Mouse (Mus musculus): ENCODE measurements at regions not wholly inside any gene's neighbourhood (a gene's known extent, or its start where the extent isn't known, plus 50 kb on each side); places are given as distances from the start of the nearest gene placed in this dataset.
A peak's percentile ranks its signal among the peaks of the same experiment; 100 is the strongest.

DNA sequence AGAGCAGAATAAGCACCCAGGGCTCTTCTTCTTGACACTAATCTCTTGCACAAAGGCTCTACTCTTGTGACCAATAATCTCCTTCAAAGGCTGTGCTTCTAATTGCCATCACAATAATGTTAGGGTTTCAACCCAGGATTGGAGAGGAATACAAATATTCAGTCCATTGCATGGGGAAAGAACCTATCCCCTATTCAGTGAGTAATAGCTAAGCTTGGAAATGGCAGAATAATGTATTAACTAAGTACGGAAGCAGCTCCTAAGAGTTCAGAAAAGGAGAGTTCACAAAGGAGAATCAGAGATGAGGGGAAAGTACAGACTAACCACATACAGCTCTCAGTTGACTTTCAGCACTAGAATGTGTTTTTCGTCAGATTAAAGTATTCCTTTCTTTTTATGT lies 544.3 kb downstream of the Nfib start:
- DNase-seq: no peak

DNA sequence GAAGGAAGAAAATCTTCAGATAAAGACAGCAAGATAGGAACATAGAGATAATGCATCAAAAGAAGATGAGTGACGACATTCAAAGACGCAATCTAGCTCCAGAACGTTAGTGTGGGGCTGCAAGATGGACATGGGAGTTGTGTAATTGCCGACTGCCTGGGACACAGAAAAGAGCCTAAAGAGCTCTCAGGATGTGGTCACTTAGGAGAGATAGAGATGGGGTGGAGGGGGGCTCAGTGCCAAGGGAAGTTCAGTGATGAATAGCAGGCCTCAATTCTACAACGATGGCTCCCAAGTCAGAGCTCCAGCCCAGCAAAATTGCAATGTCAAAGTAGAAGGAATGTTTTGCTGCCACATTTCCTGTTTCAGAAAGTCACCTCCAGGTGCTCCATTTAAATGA lies 545.3 kb downstream of the Nfib start:
- DNase-seq: no peak

DNA sequence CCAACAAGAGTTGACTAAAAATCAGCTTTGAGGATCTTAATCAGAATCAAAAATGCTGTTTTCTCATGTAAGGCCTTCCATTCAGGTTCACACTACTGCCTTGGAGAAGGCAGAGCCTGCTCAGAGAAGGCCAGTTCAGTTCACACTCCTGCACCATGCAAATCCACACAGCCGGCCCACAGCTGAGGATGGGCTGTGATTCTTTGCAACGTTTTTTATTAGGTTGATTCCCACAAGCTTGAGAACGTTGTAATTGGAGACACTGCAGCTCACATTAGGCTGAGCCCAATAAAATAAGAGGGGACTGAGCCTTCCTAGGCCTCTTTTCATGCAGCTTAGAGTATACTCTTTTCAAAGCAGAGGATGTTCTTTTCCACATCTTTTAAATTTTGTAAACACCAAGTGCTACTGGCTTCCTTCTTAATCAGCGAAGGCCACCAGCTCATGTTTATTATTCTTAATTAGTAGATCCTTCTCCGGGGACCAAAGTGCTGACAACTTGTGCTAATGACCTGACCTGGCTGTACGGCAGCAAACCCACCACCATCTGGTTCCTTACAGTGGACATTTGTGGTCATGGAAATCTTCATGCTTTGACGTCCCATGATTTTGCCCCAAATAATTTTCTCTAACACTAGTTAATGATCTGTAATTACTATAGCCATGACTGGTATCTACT lies 549.8 kb downstream of the Nfib start:
- DNase-seq: no peak

DNA sequence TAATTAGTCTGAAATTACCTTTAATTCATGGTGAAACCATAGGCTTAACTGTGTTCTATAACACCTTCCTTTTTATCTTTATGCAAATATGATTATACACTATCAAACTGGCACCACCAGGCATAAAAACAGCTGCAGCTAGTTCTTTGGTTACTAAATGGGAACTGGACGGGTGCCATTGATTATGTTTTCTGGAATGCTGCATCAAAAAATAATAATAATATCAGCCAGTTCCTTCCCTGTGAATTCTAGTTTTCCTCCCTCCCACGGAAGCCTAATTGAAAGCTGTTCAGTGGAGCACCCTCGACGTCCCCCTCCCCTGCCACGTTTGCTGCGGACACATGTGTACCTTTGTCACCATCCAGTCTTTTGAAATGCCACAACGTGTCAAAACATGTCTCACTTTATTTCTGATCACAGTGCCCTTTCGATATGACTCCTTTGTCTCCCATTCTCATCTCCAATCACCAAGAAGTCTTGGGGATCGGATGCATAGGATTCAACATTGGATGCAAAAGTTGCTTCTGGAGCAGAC lies 551.5 kb downstream of the Nfib start:
- no peak for DNase-seq

DNA sequence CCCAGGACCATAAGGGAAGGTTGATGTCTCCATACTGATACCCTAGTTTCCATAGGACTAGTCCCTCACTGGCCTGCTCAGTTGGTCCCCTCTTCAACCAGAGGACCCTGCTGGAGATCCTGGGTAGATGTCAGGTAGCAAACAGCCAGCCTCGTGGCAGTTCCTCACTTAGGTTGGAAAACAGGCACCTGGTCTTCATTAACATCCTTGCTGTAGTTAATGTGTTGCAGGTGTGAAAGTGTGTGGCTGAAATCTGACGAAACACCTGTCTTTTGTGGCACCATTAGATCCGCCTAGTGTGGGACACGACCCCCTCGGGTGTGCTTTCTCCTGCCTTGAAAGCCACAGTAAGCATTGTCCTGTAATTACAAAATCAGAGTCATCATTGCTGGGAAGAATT lies 551.9 kb downstream of the Nfib start:
- DNase-seq: no peak

DNA sequence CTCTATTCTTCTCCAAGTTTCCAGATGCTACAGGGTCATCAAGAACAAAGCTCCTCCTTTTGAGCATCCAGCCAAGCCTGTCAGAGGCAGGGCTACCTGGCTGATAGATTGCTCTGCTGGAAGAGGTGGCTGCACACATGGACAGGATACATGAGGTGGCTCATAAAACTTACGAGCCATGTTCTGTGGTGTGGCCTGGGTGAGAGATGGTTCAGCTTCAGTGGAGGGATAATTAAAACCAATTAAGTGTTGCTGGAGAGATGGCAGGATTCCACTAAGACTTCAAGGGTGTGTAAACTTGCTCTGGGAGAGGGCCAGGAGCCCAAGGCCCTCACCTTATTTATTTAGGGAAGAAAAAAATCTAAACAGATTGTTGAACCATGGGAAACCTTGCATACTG lies 555.6 kb downstream of the Nfib start:
- no peak for DNase-seq

DNA sequence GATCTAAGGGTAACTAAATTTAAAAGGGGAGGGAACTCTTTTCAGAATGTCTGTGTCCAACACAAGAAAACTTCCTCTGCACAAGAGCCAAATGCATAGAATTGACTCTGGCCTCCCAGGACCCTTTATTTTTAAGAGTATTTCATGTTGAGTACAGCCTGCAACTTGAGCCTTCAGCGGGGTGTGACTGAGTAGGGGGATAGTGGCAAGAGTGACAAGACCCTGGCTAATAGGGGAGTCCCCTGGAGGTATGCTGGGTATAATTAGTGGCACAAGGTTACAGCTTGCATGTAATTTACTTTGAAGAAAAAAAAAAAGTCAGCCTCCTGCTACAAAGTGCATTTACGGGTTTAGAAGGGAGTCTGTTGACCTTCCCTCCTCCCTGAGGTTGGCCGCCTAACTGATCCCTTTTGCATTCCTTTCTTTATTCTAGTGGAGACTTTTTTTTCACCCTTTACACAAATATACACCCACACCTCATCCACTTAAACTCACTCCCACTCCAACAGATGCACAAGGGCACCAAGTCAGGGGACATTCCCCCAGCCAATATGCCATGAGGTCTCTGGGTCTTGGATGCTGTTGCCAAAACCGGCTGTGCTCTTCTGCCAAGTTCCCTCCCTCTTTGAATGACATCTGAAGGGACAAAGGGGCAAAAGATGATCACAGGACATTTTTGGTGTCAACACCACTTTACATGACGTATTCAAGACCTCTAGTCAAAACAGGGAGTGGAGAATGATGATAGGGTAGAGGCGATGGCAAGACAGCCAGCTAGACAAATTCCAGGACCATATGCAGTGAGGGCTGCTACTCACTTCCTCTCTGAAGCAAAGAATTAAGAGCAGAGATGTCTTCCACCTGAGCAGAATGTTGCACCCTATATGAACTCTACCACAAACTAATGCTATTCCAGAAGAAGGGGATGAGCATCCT lies 557.2 kb downstream of the Nfib start:
- DNase-seq: no peak

DNA sequence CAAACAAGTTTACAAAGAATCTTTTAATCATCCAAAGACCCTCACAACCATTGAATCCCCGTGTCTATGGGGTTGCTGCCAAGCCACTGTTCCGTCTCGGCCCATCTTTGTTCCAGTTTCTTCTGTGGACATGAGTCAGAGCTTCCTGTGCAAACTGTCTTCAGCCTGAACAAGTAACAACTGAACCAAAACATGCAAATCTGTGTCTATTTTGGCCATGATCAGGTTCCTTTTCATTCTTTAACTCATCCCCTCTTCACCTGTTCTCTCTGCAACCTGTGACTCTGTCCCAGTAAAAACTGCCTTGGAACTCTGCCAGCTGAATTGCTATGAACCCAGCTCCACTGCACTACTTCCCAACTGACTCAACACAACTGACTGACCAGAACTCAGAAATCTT lies 563.2 kb downstream of the Nfib start:
- no peak for DNase-seq

DNA sequence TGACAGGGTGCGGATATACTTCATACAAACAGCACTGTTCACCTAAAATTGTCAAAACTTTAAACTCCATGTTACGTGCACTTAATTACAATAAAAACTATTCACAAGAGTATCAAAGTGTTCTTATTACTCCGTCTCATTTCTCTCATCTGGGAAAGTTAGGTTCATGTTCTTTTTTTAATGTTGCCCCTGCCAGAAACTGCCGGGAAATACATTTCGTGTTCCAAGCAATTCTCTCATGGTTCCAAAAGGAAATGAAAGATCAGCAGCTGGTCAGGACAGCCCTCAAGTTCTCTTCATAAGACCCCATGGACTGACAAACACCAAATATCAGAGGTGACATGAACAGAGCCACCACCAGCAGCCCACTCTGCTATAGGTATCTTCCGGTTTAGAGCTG lies 565.7 kb downstream of the Nfib start:
- DNase-seq: no peak

DNA sequence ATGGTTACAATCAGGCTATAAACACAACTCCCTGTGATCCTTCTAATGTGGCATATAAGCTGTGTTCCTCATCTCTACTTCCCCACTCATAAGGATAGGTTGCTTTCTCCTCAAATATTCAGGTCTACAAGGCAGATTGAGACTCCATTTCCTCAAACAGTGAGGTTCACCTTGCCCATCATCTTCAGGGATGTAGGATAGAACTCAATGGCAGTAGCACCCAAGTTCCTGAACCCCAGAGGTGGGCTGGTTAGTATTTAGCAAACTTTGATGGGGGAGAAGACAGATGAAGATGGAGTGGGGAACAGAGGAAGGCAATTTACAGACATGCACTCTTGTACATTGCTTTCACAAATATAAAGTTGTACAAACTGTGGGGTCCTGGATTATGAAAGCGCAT lies 566.5 kb downstream of the Nfib start:
- no peak for DNase-seq

DNA sequence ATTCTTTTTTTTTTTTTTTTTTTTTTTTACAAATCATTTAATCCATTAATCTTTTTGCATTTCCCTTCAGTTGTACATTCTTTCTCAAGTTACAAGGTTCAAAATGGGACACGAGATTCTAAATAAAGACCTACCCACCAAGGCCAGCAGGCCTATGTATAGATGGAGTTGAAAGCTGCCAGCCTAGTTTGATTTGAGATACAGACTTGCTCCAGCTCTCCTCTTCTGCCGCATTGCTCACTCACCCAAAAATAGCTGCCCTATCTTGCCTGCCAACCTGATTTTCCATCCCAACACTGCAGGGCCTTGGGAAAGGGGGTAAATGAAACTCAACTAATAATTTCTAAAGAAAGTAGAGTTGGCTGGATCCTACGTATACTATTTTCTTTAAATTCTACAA lies 572.7 kb downstream of the Nfib start:
- DNase-seq: peak; percentile 40

DNA sequence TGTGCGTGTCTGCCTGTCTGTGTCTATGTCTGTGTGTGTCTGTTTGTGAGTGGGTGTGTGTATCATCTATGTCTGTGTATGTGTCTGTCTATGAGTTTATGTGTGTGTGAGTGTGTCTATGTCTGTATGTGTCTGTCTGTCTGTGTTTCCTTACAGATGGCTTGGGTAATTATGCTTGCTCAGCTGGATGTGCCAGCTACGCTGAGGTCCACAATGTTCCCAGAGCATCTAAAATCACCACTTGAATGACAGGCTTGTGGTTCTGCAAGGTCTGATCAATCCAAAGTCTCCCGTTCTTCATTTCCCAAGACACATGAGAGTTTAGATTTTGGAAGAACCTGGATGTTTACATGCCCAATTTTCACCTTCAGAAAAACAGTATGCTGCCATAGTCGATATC lies 573.2 kb downstream of the Nfib start:
- no peak for DNase-seq

DNA sequence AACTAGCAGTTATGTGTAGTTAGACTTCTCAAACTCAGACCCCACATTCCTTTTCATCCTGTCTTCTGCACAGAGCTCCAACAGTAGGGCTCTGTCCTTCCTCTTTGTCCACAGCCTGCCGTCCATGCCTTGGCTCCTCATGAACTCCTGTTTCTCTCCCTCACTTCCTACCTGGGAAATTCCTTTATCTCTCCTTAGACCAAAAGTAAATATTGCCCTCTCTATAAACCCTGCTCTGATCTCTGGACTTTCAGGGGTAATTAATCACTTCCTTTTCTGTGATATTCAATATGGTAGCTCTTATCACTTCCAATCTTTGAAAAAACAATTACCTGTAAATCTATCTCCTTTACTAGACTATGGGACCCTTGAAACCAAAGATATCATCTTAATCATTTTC lies 576.1 kb downstream of the Nfib start:
- DNase-seq: no peak

DNA sequence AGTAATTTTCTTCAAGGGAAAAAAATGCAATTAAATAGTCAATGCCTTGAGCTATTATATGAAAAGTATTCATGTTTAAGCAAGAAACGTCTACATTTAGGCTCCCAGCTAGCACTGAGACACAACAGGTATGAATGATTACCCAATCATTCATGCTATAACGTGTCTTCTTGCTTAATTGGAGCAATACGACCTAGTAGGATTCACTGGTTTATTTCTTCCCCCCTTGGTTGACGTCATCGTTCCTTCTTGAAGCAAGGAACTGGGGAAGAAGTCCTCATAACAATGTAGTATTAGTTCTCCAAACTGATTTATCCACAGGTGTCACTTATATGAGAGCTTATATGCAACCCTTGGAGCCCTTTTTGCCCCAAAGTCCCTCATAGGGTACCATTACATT lies 581.8 kb downstream of the Nfib start:
- DNase-seq: no peak

DNA sequence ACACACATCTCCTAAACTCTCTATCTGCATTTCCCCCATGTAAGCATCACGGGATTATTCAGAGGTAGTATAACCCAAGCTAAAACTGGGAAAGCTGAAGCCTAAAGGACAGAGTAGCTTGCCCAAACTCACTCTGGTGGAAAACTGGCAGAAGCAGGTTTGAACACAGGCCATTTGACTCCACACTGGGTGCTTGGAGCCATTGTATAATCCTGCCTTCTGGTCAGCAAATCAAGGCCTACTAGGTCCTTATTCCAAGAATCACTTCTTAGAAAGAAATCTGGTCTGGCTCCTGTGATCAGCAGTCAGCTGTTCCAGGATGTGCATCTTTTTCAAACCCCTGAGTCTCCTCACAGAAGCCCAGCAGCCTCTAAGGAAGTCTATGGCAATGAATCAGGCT lies 582.4 kb downstream of the Nfib start:
- DNase-seq: no peak

DNA sequence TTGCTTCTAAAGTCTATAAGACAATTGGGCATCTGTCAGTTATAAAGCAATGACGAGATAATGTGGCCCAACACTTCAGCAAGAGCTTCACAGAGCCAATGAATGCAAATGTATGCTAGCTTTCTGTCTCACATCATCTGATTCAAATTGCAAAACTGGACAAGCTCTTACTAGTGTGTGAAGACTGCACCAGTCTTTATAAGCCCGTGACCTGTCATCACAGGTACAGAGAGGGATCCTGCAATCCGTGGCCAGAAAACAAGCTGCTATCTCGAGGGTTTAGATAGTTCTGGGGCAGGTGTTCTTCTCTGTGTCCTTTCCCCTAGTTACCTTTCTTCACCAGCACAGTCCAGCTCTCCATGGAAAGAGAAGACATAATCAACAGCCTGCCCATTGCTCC lies 584.8 kb downstream of the Nfib start:
- DNase-seq: no peak

DNA sequence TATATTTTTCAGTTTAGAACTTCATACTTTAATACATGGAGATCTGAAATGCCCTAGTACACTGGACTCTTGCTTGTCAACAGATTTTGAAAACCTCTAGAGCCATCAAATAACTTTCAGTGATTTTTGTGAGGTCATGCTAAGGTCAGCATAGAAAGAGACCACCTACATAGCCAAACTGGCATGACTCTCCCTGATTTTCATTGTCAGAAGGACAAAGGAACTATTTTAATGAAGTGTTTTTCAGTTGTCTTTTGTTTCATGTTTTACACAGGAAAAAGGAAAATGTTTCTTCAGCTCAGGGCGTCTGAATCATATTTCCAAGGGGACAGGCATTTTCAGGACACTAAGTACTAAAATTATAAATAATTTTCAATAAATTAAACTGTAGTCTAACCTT lies 585.2 kb downstream of the Nfib start:
- no peak for DNase-seq

DNA sequence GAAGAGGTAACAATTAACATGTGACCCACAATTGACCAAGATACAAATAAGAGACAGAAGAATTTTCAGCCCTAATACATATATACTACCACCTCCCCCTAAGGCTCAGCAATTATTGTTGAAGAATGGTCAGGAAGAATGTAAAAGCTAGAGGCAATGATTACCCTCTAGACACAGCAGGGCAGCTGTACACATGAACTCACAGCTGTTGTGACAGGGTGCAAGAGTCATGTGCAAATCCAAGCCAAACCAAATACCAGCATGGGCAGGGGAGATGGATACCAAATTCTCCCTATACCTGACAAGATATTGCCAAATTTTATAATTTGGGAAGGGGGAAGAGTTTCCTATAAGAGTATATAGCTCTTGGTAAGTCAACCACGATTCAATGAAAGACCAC lies 603.7 kb downstream of the Nfib start:
- no peak for DNase-seq

DNA sequence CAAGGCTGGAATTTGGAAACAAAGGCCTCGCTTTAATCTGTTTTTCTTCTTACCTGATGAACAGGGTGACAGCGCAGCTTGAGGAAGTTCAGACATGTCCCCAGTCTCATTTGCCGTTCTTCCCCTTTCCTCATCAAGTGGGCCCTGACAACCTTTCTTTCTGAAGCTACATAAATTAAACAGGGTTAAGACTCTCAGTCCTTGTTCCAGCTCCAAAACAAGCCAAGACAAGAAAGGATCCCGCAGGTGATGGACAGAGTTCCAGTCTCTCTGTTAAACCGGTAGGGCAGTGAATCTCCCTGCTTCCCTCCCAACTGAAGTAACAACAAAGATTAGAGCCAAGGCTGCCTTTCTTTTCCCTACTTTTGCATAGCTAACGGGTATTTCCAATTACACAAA lies 605.6 kb downstream of the Nfib start:
- no peak for DNase-seq

DNA sequence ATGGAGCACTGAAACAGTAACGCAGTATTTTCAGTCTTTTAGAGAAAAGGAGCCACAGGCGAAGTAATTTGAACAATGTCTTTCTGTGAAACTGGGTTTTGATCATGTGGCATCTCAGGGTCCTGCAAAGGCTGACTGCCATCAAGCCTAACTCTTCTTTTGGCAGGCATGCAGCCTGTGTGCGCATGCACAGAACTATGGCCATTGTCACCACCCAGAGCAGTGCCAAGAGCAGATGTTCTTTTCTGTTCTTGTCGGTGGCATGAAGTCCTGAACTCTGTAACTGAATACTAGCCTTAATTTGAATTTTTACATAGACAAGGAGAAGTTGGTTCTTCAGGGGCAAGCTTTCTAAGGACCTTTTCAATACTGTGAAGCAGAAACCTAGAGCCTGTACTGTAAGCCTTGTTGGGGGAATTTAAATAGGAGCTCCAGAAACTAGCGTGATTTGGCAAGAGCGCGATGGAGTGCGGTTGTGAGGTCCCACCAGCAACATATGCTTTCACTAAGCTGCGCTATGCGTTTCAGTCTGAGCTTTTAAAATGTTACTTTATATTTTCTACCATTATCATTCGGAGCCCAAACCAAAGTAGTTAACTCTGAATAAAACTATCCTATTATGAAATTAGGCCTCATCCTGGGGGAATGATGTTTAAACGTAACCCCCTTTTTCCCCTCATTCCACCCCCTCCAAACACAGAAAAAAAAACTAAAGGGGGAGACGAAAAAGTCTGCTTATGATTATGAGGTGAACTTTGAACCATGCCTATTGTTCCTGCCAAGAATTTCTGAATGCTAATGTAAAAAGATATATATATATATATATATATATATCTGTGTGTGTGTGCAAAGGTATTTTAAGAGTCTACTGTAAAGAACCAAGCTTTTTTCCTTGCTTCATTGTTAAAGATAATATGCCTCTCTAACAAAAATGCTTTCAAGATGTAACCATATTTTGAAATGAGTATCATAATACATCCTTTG lies 606.3 kb downstream of the Nfib start:
- no peak for DNase-seq

DNA sequence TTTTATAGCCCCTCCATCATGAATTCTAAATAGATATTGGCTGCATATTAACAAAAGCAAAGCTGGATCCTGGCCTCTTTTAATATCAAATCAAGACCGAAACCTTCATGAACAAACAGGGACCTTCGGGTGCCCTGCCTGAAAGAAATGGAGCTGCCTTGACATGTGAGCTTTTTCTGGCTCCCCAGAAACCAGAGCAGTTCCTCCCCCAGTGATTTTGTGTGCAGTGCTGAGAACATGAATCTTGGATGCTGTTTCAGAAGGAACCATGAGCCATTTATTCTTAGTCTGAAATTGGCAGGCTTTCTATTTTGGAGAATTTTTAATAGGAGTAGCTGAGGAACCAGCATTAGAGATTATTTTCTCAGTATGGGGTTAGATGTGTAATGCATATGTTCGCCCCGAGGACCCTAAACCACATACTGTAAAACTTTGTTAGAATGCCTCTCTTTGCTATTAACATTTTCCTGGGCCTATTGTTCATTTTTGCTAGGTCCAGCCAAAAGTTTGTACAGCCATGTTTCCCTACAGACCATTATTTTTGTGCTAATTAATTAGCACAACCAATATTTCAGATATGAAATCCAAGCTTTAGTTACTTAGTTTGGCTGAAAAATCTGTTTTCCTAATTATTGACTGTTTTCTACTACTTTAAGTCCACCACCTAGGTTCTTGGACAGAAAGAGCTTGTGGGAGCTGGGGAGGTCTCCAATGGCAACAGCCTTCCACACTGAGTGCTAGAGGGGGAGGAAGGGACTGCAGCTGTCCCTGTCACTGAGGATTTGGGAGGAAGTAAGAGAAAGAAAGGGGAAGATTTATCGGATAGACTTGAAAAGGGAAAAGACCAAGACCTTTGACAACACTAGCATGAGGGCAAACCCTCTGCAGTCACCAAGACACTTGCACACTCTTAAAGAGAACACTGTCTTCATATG lies 613.0 kb downstream of the Nfib start:
- peak; percentile 53 for DNase-seq

DNA sequence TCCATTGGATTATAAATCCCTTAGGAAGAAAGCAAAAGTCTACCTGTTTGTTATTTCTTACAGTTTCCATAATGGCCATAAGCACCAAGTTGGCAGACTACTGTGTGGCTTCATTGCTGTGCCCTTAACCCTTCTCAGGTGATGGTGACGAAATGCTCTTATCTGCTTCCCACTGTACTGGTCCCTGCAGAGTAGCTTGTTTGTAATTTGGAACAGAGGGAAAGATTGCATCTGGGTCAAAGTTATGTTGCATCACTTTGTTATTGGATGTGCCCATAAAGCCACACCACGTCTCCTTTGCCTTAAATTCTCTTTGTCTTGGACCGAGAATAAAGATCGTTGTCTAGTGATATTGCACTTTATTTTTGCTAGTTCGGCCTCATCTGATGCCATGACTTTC lies 615.9 kb downstream of the Nfib start:
- DNase-seq: no peak
